Mouse (Mus musculus): ENCODE measurements around the gene 1700019A02Rik. TPM values are rescaled to one million over a fixed set of nuclear protein-coding genes. Genes with fewer than 3 reads are reported as not detected.

Gene 1700019A02Rik
- not detected for total RNA-seq (2021)

DNA sequence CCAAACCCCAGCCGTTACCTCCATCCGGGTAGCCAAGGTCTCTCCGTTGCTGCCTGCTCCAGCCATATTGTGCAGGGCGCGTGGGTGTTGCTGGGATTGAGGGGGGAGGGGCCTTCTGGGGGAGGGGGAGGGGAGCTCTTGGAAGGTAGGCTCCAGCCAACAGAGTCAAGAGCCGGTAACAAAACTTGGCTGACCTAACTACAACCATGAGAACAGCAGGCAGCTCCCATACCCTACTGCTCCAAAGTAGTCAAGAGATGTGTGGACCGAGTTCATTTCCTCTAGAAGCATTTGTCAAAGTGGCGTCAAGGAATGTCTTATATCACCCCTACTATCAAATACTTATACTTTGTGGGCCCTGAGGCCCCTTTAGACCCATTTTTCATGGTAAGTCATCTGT lies at the start of gene 1700019A02Rik:
Gene 1700019A02Rik, minus strand, starts transcription at position 101 of the 400 bp plus-strand sequence.
- DNase-seq, result no peak
- intact Hi-C loops (cut with DNase I), result no loop called here

DNA sequence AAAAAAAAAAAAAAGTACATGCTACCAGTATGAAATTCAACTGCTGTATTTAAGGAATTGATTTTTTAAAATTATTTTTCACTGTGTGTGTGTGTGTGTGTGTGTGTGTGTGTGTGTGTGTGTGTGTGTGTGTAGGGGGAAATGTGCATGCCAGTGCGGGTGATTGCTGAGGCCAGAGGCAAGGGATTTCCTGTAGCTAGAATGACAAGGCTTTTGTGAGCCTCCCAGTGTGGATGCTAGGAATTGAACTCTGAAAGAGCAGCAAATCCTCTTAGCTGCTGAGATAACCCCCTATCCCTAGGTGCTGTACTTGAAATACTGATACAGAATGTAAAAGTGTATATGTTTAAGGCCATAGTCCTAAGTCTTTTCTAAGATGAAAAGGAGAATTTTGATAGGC lies 38.6 kb upstream of the 1700019A02Rik start:
- DNase-seq, result no peak
- intact Hi-C loops (cut with DNase I), result no loop called here

DNA sequence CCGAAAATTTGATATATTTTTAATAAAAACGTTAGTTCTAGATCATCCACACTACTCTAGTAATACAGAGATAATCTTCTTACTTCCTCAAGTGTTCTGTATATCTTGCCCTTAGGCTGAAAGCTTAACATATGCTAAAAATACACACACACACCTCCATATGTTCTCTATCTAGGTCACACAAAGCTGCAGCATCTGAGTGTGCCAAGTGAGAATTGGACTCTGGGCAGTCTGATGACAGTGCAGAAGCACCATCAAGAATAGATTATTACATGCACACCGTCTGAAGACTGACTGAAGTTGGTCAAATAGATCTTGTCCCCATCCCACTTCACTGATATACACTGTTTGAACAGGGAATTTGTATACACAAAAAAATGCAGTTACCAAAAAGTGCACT lies 38.2 kb upstream of the 1700019A02Rik start:
- peak in 1 of 2 experiments; percentile 3 for DNase-seq
- intact Hi-C loops (cut with DNase I), result no loop called here

DNA sequence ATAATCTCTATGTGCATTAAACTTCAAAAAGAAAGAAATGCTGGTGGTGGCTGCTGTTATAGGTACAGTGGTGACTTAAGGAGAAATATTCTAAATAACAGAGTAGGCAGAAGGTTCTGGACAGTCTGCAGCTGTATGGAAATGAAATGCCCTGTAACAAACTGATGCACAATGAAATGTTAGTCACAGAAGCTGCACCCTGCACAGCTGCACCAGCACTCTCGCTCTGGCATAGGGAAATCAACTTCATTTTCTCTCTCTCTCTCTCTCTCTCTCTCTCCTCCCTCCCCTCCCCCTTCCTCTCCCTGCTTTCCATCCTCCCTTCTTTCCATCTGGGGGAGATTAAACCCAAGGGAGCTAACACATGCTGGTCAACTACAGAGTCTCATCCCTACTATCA lies 37.3 kb upstream of the 1700019A02Rik start:
- DNase-seq, result no peak
- intact Hi-C loops (cut with DNase I), result no loop called here

DNA sequence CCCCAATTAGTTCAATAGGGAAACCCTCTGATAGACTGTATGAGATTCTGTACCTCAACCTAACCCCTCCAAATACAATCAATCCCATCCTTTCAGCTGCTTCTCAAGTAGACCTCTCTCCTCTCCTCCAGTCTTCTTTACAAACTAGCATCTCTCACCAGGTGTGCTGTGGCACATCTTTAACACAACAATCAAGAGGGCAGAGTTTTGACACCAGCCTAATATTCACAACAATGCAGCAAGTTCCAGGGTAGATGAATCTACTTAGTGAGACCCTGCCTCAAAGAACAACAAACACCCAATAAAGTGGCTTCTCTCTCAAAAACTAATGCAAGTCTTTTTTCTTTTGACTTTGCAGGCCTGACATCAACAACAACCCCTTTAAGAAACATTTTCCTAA lies 22.7 kb upstream of the 1700019A02Rik start:
- intact Hi-C loops (cut with DNase I), result no loop called here

DNA sequence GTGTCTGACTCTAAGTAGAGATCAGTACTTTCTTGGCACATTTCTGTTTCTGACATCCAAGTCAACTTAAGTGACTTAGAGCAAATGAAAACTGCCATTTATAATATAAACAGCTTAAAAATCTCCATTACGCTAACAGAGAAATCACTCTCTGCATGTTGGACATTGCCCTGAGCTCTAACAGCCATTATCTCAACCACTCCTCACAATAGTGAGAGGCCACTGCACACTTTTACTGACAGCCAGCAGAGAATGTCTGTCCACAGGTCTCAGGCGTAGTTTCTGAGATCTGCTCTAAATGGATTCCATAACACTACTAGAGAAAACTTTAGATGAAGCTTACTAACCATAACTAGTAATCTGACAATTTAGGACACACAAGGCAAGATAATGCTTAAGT lies 16.5 kb upstream of the 1700019A02Rik start:
- intact Hi-C loops (cut with DNase I), result no loop called here
- no peak for DNase-seq

More for the DNA sequence above, 22.7 kb upstream of the 1700019A02Rik start:
- no peak for DNase-seq

DNA sequence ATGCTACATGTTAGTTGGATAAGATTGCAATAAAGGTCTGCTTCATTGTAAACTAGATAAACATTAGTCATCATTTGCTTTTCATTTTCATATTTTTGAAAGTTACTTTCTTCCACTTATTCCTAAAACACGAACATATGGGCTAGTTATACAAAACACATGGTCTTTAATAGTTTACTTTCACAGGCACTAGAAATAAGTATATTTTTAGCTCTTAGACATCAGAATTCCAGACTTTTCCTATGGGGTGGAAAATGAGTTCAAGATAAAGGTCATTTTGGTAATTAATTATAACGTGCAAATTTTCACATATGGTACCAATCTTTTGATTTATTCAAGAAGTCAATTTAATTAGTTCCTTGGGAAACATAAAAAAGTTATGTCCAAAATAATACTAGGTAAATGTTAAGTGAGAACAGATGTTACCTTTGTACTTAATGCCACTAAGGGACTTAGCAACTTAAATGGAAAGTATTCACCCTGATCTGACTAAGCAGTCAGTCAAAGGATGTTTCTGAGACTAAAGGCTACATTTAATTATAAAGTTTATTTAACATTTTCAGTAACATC lies 14.3 kb upstream of the 1700019A02Rik start:
- DNase-seq, result no peak
- intact Hi-C loops (cut with DNase I), result no loop called here

DNA sequence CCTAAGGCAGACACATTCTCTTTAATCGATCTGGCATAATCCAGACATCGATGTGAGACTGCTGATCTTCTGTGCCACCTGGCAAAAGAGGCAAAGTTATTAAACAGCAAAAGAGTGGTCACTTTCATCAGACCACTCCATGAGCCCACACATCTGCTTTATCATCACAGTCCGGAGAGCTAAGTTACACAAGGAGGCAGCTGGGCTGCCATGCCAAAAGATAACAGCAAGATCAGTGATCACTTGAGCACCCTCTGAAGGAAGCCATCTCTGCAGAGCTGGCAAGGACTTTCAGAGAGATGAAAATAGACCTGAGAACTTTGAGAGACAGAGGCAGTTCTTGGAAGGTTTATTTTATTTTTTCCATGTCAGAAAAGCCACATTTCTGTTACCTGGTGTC lies 7.1 kb upstream of the 1700019A02Rik start:
- intact Hi-C loops (cut with DNase I), result no loop called here

DNA sequence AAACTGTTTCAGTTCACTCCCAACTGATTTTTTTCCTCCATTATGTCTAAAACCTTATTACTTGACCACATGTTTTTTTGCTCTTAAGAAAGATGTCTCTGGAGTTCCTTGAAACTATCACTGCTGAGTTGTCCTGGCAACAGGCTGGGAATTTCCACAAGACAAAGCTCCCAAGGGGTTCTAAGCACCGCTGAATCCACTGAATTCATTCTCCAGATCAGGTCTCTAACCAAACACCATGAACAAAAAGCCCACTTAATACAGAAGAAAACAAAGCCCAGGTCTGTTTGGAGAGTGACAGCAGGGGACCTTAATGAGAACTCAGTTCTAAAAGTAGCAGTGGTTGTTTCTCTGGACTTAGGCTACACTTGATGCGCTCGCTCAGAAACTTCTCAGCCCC lies 3.8 kb upstream of the 1700019A02Rik start:
- intact Hi-C loops (cut with DNase I), result no loop called here

More for the DNA sequence above, 7.1 kb upstream of the 1700019A02Rik start:
- DNase-seq, result no peak

DNA sequence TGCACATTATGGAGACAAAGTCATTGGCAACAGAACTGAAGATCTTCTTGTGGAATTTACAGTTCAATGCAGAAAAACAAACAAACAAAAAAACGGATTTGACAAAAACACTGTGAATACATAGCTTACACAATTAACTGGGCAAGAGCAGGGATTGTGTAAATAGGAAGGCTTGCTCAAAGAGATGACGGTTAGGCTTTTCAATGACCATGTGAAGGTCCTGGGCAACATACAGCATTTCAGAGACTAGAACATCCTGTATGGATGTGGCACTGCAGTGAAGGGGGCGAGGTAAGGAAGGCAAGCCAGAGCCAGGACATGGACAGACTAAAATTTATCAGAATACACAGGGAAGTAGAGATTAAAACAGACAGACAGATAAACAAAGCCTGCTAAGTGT lies 2.2 kb upstream of the 1700019A02Rik start:
- intact Hi-C loops (cut with DNase I), result no loop called here

More for the DNA sequence above, 3.8 kb upstream of the 1700019A02Rik start:
- DNase-seq, result no peak

DNA sequence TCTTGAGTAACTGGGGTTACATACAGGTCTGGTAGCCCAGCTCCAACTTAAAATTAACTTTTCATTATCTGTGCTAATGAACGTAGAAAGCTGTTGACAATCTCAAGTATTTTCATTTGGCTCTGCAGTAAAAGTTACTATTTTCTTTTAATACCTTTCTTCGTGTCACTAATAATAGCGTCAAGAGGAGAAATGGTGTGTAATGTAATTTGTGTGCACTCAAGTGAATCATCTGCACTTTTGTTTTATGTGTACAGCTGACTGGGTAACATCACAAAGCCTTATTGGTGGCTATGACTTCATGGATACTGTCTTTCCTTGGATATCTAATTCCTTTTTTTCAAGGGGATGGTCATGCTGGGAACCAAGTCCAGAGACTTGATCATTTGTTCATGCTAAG lies 1.1 kb downstream of the 1700019A02Rik start:
- intact Hi-C loops (cut with DNase I), result no loop called here
- no peak for DNase-seq

More for the DNA sequence above, 2.2 kb upstream of the 1700019A02Rik start:
- no peak for DNase-seq

DNA sequence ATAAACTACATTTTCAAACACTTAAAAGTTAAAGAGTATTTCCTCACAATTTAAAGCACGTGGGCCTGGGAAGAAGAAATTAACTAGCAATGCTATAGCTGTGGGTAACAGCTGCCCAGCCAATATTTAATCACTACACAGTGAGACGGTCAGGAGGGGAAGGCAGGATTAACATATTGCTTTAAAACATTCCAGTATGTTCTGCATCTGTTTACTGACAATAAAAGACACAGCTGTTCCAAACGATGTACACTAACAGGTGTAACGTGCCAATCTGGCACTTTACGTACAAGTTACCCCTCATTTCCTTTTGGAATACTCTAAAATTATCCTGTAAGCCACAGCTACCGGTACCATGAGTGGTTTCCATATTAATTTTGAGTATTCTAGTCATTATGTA lies 29.7 kb downstream of the 1700019A02Rik start:
- intact Hi-C loops (cut with DNase I), result no loop called here
- no peak for DNase-seq

DNA sequence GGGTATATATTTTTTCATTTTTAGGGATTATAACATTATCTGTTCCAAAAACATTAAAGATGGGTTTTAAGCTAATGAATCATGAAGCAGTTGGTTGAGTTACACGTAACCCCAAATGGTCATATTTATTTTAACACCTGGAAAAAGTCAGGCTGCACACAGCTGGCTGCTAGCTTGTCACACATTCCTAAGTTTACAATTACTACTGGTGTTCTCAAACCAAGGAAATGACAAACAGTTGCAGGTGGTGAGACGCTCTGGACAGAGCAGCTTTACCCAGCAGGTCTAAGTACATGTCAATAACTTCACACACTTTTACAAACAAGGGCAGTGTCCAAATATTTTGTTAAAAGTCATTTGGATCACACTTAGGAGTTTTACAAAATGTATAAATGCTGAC lies 64.4 kb downstream of the 1700019A02Rik start:
- intact Hi-C loops (cut with DNase I), result no loop called here
- no peak for DNase-seq

DNA sequence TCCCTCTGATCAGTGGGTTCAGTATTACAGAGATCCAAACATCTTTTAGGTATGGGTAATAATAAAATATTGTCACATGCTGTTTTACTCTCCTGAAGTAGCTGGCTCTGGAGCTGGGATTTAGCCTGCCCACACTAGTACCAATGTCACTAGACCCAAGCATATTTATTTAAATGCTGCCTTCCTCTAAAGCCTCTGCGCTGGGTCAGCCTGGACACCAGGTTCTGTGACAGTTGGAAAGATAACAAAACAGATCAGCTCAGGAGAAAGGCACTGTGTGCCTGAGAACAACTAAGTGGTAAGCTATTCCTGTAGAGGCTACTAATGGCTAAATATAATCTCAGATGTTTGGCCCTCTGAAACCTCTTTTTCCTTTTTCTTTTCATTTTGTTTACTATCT lies 76.9 kb downstream of the 1700019A02Rik start:
- peak in 1 of 2 experiments; percentile 6 for DNase-seq
- intact Hi-C loops (cut with DNase I), result no loop called here

Other genes starting within 250 kb of the 1700019A02Rik start
- gene 1700019D03Rik, start 167.5 kb downstream of the 1700019A02Rik start, total RNA-seq (2021), result 1 to 10 TPM; 1.8 to 2.1 TPM
- not detected for gene Mstn, start 126.0 kb downstream of the 1700019A02Rik start, total RNA-seq (2021)
- 1 to 10 TPM; 6.9 to 7.7 TPM for gene Pms1, start 109.4 kb upstream of the 1700019A02Rik start, total RNA-seq (2021)
- 1 to 10 TPM; 6.1 to 7.9 TPM for gene Ormdl1, start 109.5 kb upstream of the 1700019A02Rik start, total RNA-seq (2021)
- gene Gm28778, start 109.5 kb upstream of the 1700019A02Rik start, total RNA-seq (2021), result 1 to 10 TPM in 1 of 2 experiments, under 1 TPM in 1; 0.82 to 2.5 TPM
- 10 to 100 TPM; 29.5 to 34.4 TPM for gene Osgepl1, start 126.0 kb upstream of the 1700019A02Rik start, total RNA-seq (2021)
- gene Asdurf, start 165.0 kb upstream of the 1700019A02Rik start, total RNA-seq (2021), result 1 to 10 TPM in 1 of 2 experiments, not detected in 1; 8.0 TPM
- gene Gm28551, start 165.0 kb upstream of the 1700019A02Rik start, total RNA-seq (2021), result not detected
- gene Asnsd1, start 165.1 kb upstream of the 1700019A02Rik start, total RNA-seq (2021), result 10 to 100 TPM; 42.5 to 43.1 TPM